Mouse (Mus musculus): ENCODE data around the gene Tusc2. TPM values are rescaled to one million over a fixed set of nuclear protein-coding genes. Genes with fewer than 3 reads are reported as not detected.

Gene Tusc2
- total and polyA plus RNA-seq, 2 experiments = 22.6 to 52.8 TPM

- H3K4me1 ChIP-seq (ENCODE audit: control insufficient read depth, insufficient read depth, low read length) = peaks cover 15% of the 10 kb centered on the region; the same call in 1 of the 2 replicates
- H3K9ac ChIP-seq (ENCODE audit: low read depth, low read length) = no peak overlapping the region
- DNase-seq (ENCODE audit: extremely low read depth, low read depth, low spot score) = peak; percentile 66
- TF ChIP-seq CTCF (IDR thresholded peaks at IDR 0.05; ENCODE audit: low read depth, low read length) (no peak), POLR2A (IDR thresholded peaks at IDR 0.05; ENCODE audit: extremely low read depth, insufficient read depth, low read length) (no peak)
- no peak overlapping the region for H3K4me3 ChIP-seq (ENCODE audit: insufficient read depth, low read depth, low read length)
- H3K79me2 ChIP-seq (ENCODE audit: control insufficient read depth, insufficient read depth, low read length) = no peaks in the 10 kb centered on the region
- H3K27ac ChIP-seq (replicated peaks; ENCODE audit: insufficient read depth, low read depth, low read length) = no peak overlapping the region
- H3K36me3 ChIP-seq (ENCODE audit: control insufficient read depth, insufficient read depth, low read length) = no peaks in the 10 kb centered on the region
- H3K27me3 ChIP-seq (ENCODE audit: control insufficient read depth, insufficient read depth, low read length) = no peaks in the 10 kb centered on the region
- WGBS = 39% methylated on average over 23 of the region's 23 CpGs
Observed at GRCm38 (mm10) chr9:107550491-107551116, 12.5 kb upstream of the Tusc2 start.

- no peak within 1 kb of the TSS for H3K27ac ChIP-seq (replicated peaks; ENCODE audit: insufficient read depth, low read depth, low read length)
- peaks cover 17% of the 10 kb centered on the region; the same call in 1 of the 2 replicates for H3K4me1 ChIP-seq (ENCODE audit: control insufficient read depth, insufficient read depth, low read length)
- H3K4me3 ChIP-seq (ENCODE audit: insufficient read depth, low read depth, low read length) = peak within 1 kb of the TSS; percentile 58; the same call in 1 of the 2 replicates
- WGBS = 5% methylated on average over 63 of the region's 63 CpGs
- peak within 1 kb of the TSS; percentile 59 for H3K9ac ChIP-seq (ENCODE audit: low read depth, low read length)
- peak; percentile 72 for DNase-seq (ENCODE audit: extremely low read depth, low read depth, low spot score)
- H3K27me3 ChIP-seq (ENCODE audit: control insufficient read depth, insufficient read depth, low read length) = no peaks in the 10 kb centered on the region
- H3K36me3 ChIP-seq (ENCODE audit: control insufficient read depth, insufficient read depth, low read length) = no peaks in the 10 kb centered on the region
- H3K79me2 ChIP-seq (ENCODE audit: control insufficient read depth, insufficient read depth, low read length) = no peaks in the 10 kb centered on the region
- TF ChIP-seq CTCF (IDR thresholded peaks at IDR 0.05; ENCODE audit: low read depth, low read length) (no peak), POLR2A (IDR thresholded peaks at IDR 0.05; ENCODE audit: extremely low read depth, insufficient read depth, low read length) (0 out of 2 replicates have a peak, but pooled peaks have one; percentile 8)
Observed at GRCm38 (mm10) chr9:107551117-107551889, 11.8 kb upstream of the Tusc2 start, which contains the start of gene Rassf1. Gene Rassf1, plus strand, starts transcription at chr9:107551555.

DNA sequence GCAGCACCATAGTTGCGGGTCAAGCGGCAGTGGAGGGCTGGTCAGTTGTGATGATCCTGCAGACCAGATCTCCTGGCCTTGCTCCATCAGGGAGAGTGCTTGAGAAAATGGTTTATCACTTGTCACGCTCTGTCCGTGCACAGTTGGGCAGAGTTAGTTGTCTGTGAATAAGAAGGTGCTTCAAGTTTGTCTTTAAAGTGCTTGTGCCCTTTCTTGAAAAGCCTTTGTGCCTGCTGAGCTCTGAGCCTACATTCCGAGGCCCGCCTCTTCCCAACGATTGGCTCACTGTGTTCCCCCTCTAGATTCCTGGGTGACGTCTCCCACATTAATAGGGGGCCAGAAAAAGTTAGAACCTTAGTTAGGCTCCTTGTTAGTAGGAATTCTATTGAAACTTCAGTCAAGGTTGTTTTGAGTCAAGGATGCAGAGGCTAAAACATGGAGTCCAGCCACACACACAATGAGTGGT lies 11.1 kb upstream of the Tusc2 start:
- peak overlapping the region; percentile 58; the same call in 1 of the 2 replicates for H3K4me3 ChIP-seq (ENCODE audit: insufficient read depth, low read depth, low read length)
- H3K27me3 ChIP-seq (ENCODE audit: control insufficient read depth, insufficient read depth, low read length) = no peaks in the 10 kb centered on the region
- no peaks in the 10 kb centered on the region for H3K36me3 ChIP-seq (ENCODE audit: control insufficient read depth, insufficient read depth, low read length)
- no peak overlapping the region for H3K27ac ChIP-seq (replicated peaks; ENCODE audit: insufficient read depth, low read depth, low read length)
- DNase-seq (ENCODE audit: extremely low read depth, low read depth, low spot score) = no peak
- H3K79me2 ChIP-seq (ENCODE audit: control insufficient read depth, insufficient read depth, low read length) = no peaks in the 10 kb centered on the region; the same call in 1 of the 2 replicates
- WGBS = 56% methylated on average over 8 of the region's 8 CpGs
- peaks cover 17% of the 10 kb centered on the region for H3K4me1 ChIP-seq (ENCODE audit: control insufficient read depth, insufficient read depth, low read length)
- H3K9ac ChIP-seq (ENCODE audit: low read depth, low read length) = peak overlapping the region; percentile 59
- TF ChIP-seq CTCF (IDR thresholded peaks at IDR 0.05; ENCODE audit: low read depth, low read length) (no peak), POLR2A (IDR thresholded peaks at IDR 0.05; ENCODE audit: extremely low read depth, insufficient read depth, low read length) (no peak)

GRCm38 (mm10) chr9:107552690-107553393 lies 10.2 kb upstream of the Tusc2 start:
- Histone ChIP-seq H3K36me3 (ENCODE audit: control insufficient read depth, insufficient read depth, low read length) (peaks cover 9% of the 10 kb centered on the region), H3K79me2 (ENCODE audit: control insufficient read depth, insufficient read depth, low read length) (no peaks in the 10 kb centered on the region; the same call in 1 of the 2 replicates), H3K27ac (replicated peaks; ENCODE audit: insufficient read depth, low read depth, low read length) (no peak overlapping the region), H3K4me3 (ENCODE audit: insufficient read depth, low read depth, low read length) (no peak overlapping the region), H3K9ac (ENCODE audit: low read depth, low read length) (no peak overlapping the region), H3K4me1 (ENCODE audit: control insufficient read depth, insufficient read depth, low read length) (peaks cover 17% of the 10 kb centered on the region), H3K27me3 (ENCODE audit: control insufficient read depth, insufficient read depth, low read length) (no peaks in the 10 kb centered on the region)
- 71% methylated on average over 5 of the region's 5 CpGs for WGBS
- TF ChIP-seq CTCF (IDR thresholded peaks at IDR 0.05; ENCODE audit: low read depth, low read length) (no peak), POLR2A (IDR thresholded peaks at IDR 0.05; ENCODE audit: extremely low read depth, insufficient read depth, low read length) (no peak)
- no peak for DNase-seq (ENCODE audit: extremely low read depth, low read depth, low spot score)

GRCm38 (mm10) chr9:107553541-107554318 lies 9.3 kb upstream of the Tusc2 start:
- TF ChIP-seq CTCF (IDR thresholded peaks at IDR 0.05; ENCODE audit: low read depth, low read length) (no peak), POLR2A (IDR thresholded peaks at IDR 0.05; ENCODE audit: extremely low read depth, insufficient read depth, low read length) (no peak)
- 14% methylated on average over 37 of the region's 37 CpGs for WGBS
- Histone ChIP-seq H3K9ac (ENCODE audit: low read depth, low read length) (peak overlapping the region; percentile 74), H3K27me3 (ENCODE audit: control insufficient read depth, insufficient read depth, low read length) (no peaks in the 10 kb centered on the region), H3K27ac (replicated peaks; ENCODE audit: insufficient read depth, low read depth, low read length) (peak overlapping the region; percentile 20), H3K79me2 (ENCODE audit: control insufficient read depth, insufficient read depth, low read length) (no peaks in the 10 kb centered on the region; the same call in 1 of the 2 replicates), H3K36me3 (ENCODE audit: control insufficient read depth, insufficient read depth, low read length) (peaks cover 16% of the 10 kb centered on the region), H3K4me3 (ENCODE audit: insufficient read depth, low read depth, low read length) (peak overlapping the region; percentile 62), H3K4me1 (ENCODE audit: control insufficient read depth, insufficient read depth, low read length) (peaks cover 17% of the 10 kb centered on the region)
- no peak for DNase-seq (ENCODE audit: extremely low read depth, low read depth, low spot score)
